Mouse (Mus musculus) midbrain, postnatal 0 days (tissue): ENCODE data around the gene Mettl7b. TPM values are rescaled to one million over a fixed set of nuclear protein-coding genes. Genes with fewer than 3 reads are reported as not detected.

Experiments used
- ATAC-seq: fragments of 200-750 bp; cut with Nextera tagmentation; 2 replicates; pipeline ENCODE4 v1.8.0; 2017; ENCODE audit warnings: moderate number of reproducible peaks, mild to moderate bottlenecking, moderate TSS enrichment, moderate library complexity; ENCODE audit not compliant: low FRiP score
- DNase-seq: peaks from one replicate; pipeline ENCODE4 v3.0.0-alpha.2; 2015; ENCODE audit warnings: low spot score
- H3K27ac ChIP-seq: fragments of 300-500 bp; sonication (generic); 2 replicates; pipeline ENCODE4 v1.5.1; 2014; ENCODE audit warnings: low read depth, mild to moderate bottlenecking, low read length, mixed read lengths
- H3K27me3 ChIP-seq: fragments of 300-500 bp; sonication (generic); 2 replicates; pipeline ENCODE4 v1.6.1; 2014; ENCODE audit warnings: low read length, control low read depth, mixed read lengths; ENCODE audit not compliant: insufficient read depth
- H3K36me3 ChIP-seq: fragments of 300-500 bp; sonication (generic); 2 replicates; pipeline ENCODE4 v1.6.1; 2014; ENCODE audit warnings: low read length, control low read depth, mixed read lengths; ENCODE audit not compliant: insufficient read depth
- H3K4me1 ChIP-seq: fragments of 300-500 bp; sonication (generic); 2 replicates; pipeline ENCODE4 v1.6.1; 2014; ENCODE audit warnings: mild to moderate bottlenecking, control low read depth, antibody characterized with exemption, low read length, mixed read lengths; ENCODE audit not compliant: insufficient read depth
- H3K4me2 ChIP-seq: fragments of 300-500 bp; sonication (generic); 2 replicates; pipeline ENCODE4 v1.6.1; 2014; ENCODE audit warnings: low read depth, mild to moderate bottlenecking, low read length, mixed read lengths; ENCODE audit not compliant: poor library complexity, severe bottlenecking
- H3K4me3 ChIP-seq: fragments of 300-500 bp; sonication (generic); 2 replicates; pipeline ENCODE4 v1.5.1; 2014; ENCODE audit warnings: low read depth, mild to moderate bottlenecking, low read length, moderate library complexity
- H3K9ac ChIP-seq: fragments of 300-500 bp; sonication (generic); replicated peaks from 2 replicates; pipeline ENCODE4 v1.6.1; 2014; ENCODE audit warnings: mild to moderate bottlenecking, low read length, moderate library complexity, mixed read lengths; ENCODE audit not compliant: poor library complexity, severe bottlenecking
- H3K9me3 ChIP-seq: fragments of 300-500 bp; sonication (generic); 2 replicates; pipeline ENCODE4 v1.6.1; 2016; ENCODE audit warnings: low read length, control low read depth
- CTCF ChIP-seq: IDR thresholded peaks from 2 replicates; pipeline ENCODE4 v1.5.1; 2016; ENCODE audit warnings: antibody characterized with exemption, mild to moderate bottlenecking
- WGBS: fragments of 180-500 bp; shearing (Covaris S2); extraction: QIAGEN DNeasy Blood & Tissue Kit; methylation state at CpG from one replicate; pipeline ENCODE4 v1.1.7; 2014; 5-methylcytosine and 5-hydroxymethylcytosine counted together
- polyA plus RNA-seq: library from polyadenylated mRNA; unstranded; fragments of >200 nt; fragmentation: Nextera tagmentation; extraction: Ambion mirVana; gene quantifications from 2 replicates; pipeline ENCODE4 v1.2.1, GENCODE M21; 2015
- total RNA-seq: library from RNA; depleted of rRNA; stranded (reverse); fragments of >200 nt; gene quantifications from 2 replicates; pipeline ENCODE4 v1.2.3, GENCODE M21; 2014; rRNA removed

Mettl7b gene
- total RNA-seq (not detected in 2 replicates), polyA plus RNA-seq (not detected in 2 replicates)

DNA sequence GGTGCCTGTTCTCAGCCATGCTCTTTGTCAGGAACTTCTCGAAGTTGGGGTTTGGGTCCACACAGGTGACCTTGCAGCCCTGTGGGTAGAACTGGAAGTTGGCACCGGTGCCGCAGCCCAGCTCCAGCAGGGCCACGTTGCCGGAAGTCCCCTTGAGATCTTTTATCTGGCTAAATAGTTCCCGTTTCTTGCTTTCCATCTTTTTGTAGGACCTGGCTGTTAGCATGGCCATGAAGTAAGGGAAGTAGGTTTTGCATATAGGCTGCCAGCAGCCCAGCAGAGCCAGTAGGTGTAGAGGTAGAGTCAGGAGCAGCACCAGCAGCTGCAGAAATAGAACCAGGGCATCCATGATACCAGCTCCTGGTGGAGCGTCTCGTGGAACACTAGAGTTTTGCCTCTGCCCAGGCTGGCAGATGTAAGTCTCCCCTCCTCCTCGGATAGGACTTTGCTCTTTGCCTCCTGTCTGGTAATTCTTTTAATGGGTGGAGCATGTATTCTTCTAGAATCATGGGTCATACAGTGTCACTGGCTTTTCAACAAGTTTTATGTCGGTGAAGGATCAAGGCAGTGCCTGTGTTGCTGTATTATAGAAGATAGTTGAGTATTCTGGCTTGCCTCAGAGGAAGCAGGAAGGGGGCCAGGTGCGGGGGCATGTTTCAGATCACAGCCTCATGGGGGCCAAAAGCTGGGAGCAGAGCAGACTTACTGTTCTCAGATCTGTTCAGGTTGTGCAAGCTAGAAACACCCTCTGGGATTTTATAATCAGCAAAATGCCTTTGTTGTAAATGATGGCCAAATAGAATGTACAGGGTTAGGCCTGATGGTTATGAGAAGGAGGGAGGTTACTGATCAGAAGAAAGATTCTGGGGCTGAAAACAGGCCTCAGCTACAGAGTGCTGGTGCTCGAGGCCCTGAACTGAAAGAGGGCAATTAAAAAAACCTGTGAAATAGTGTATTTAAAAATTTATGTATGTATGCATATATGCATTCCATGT is at the start of gene Mettl7b:
Gene Mettl7b, minus strand, starts transcription at position 399 of the 995 bp plus-strand sequence.
- DNase-seq, result no peak

DNA sequence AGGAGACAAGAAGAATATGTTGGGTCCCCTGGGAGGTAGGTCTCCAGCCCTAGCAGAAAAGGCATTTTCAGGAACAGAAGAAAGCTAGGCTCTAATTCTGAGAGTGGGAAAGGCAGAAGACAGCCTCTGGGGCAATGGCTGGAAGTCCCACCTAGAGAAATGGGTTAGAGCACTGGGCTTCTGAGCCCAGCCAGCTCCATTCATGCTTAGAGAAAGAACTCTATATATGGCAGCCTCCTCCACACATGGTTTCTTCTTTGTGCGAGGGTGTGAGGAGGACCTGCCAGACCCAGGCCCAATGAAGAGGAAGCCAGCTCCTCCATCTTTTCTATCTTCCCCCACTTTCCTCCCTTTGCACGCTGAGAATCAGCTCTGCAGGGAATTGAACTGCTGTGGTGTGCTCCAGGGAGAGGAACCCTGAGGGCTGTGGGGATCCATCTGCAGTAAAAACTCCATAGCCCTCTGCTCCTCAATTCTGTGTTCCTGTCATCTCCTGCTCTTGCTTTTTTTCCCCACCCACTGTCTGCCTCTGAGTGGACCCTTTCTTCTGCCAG is 49.6 kb upstream of the Mettl7b start, which contains the start of gene Olfr763:
Gene Olfr763, plus strand, starts transcription at position 504 of the 554 bp plus-strand sequence.
- no peak for TF ChIP-seq CTCF
- H3K9me3 ChIP-seq, result no peaks in the 10 kb centered on the region
- 74% methylated on average over 2 of the region's 2 CpGs for WGBS

More for the DNA sequence above, at the start of gene Mettl7b:
- 85% methylated on average over 12 of the region's 12 CpGs for WGBS
- no peak within 1 kb of the TSS for H3K9ac ChIP-seq
- H3K27me3 ChIP-seq, result no peaks in the 10 kb centered on the region
- ATAC-seq, result no peak
- no peak within 1 kb of the TSS for H3K4me2 ChIP-seq
- H3K27ac ChIP-seq, result no peak within 1 kb of the TSS
- H3K4me1 ChIP-seq, result no peaks in the 10 kb centered on the region
- no peaks in the 10 kb centered on the region for H3K9me3 ChIP-seq
- TF ChIP-seq CTCF, result no peak
- no peak within 1 kb of the TSS for H3K4me3 ChIP-seq
- H3K36me3 ChIP-seq, result no peaks in the 10 kb centered on the region

DNA sequence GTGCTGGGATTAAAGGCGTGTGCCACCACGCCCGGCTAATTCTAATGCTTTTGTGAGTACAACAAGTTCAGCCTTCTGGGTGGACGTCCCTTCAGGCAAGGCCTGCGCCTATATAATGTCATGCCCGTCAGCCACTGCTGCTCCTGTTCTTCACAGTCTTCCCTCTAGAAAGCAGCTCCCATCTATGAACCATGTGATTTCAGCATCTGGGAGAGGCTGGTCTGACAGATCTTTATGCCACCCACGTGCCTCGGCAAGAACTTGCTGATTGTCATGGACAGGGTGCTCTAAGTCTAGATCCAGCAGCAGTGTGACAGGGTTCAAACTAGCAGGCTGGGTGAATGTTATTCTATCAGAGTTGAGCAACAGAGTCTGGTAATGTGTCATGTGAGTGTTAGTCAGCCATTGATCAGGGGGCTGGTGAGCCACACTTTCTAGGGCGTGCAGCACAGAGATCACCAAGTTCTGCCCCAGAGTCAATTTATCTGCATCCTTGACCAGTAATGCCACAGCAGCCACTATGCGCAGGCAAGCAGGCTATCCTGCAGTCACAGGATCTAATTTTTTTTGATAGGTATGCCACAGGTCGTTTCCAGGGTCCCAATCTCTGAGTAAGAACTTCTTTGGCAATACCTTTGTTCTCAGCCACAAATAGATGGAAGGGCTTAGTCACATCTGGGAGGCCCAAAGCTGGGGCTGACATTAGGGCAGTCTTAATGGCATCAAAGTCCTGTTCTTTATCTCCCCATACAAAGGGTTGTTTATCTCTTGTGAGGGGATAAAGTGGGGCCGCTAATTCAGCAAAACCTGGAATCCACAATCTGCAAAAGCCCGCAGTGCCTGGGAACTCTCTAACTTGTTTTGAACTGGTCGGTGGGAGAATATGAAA is 43.5 kb upstream of the Mettl7b start:
- ATAC-seq (no peak), DNase-seq (no peak)
- 72% methylated on average over 14 of the region's 14 CpGs for WGBS
- Histone ChIP-seq H3K4me2 (no peak overlapping the region), H3K4me1 (no peaks in the 10 kb centered on the region), H3K9me3 (no peaks in the 10 kb centered on the region), H3K4me3 (no peak overlapping the region), H3K36me3 (no peaks in the 10 kb centered on the region), H3K9ac (no peak overlapping the region), H3K27ac (no peak overlapping the region), H3K27me3 (no peaks in the 10 kb centered on the region)
- TF ChIP-seq CTCF, result no peak

More for the DNA sequence above, 49.6 kb upstream of the Mettl7b start, which contains the start of gene Olfr763:
- ATAC-seq (no peak), DNase-seq (no peak)
- H3K27me3 ChIP-seq, result no peaks in the 10 kb centered on the region
- no peak within 1 kb of the TSS for H3K4me2 ChIP-seq
- H3K4me1 ChIP-seq, result no peaks in the 10 kb centered on the region
- no peak within 1 kb of the TSS for H3K9ac ChIP-seq
- no peak within 1 kb of the TSS for H3K27ac ChIP-seq
- no peaks in the 10 kb centered on the region for H3K36me3 ChIP-seq
- no peak within 1 kb of the TSS for H3K4me3 ChIP-seq

DNA sequence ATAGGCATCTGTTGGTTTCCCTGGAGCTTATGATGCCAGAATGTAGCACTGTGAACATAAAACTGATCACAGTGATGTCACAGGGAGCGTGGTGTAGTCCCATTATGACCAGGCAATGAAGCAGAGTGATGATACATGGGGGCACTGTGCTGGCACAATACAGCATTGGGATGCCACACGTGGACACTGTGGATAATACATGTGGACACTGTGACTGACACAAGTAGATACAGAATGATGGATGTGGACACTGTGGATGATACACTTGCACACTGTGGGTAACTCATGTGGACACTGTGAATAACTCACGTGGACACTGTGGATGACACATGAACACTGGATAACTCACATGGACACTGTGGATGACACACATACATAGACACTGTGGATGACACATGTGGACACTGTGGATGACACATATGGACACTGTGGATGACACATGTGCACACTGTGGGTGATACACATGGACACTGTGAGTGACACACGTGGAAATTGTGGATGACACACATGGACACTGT is 35.8 kb upstream of the Mettl7b start:
- ATAC-seq (no peak; the same call in 1 of the 2 replicates), DNase-seq (no peak)
- no peaks in the 10 kb centered on the region for H3K27me3 ChIP-seq
- H3K4me2 ChIP-seq, result no peak overlapping the region
- TF ChIP-seq CTCF, result no peak
- H3K36me3 ChIP-seq, result no peaks in the 10 kb centered on the region
- WGBS, result 78% methylated on average over 4 of the region's 4 CpGs
- no peak overlapping the region for H3K9ac ChIP-seq
- no peak overlapping the region for H3K27ac ChIP-seq
- no peaks in the 10 kb centered on the region for H3K9me3 ChIP-seq
- no peaks in the 10 kb centered on the region for H3K4me1 ChIP-seq
- no peak overlapping the region for H3K4me3 ChIP-seq

DNA sequence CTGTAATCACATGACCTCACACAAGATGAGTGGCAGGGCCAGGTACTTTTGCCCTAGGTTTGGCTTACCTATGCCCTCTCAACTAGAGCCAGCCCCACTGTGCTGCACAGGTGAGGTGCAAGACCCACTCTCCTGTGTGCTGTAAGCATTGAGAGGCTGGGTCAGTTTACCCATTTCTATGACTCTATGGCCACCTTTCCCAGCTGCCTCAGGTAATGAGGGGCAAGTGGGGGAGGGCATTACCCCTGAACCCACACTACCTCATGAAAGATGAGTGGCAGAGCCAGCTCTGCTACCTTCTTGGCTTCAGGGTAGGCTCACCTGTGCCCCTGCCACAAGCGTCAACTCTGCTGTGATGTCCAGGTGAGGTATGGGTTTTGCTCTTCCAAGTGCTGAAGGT is 35.0 kb upstream of the Mettl7b start:
- WGBS, result 97% methylated on average over 1 of the region's 1 CpGs
- no peak overlapping the region for H3K4me2 ChIP-seq
- ATAC-seq (no peak), DNase-seq (no peak)
- H3K4me1 ChIP-seq, result no peaks in the 10 kb centered on the region
- H3K9ac ChIP-seq, result no peak overlapping the region
- no peaks in the 10 kb centered on the region for H3K27me3 ChIP-seq
- no peak for TF ChIP-seq CTCF
- no peak overlapping the region for H3K4me3 ChIP-seq
- H3K36me3 ChIP-seq, result no peaks in the 10 kb centered on the region
- H3K9me3 ChIP-seq, result no peaks in the 10 kb centered on the region
- H3K27ac ChIP-seq, result no peak overlapping the region
